Mouse (Mus musculus): ENCODE data around the gene Abl1. TPM values are rescaled to one million over a fixed set of nuclear protein-coding genes. Genes with fewer than 3 reads are reported as not detected.

Gene Abl1
- 48.4 and 53.1 TPM in 2 replicates for polyA plus RNA-seq (2012; ENCODE audit: insufficient read depth, insufficient read length, missing spikeins)

- TF ChIP-seq CTCF (IDR thresholded peaks at IDR 0.05; ENCODE audit: low read depth, low read length) (no peak), POLR2A (IDR thresholded peaks at IDR 0.05; ENCODE audit: borderline replicate concordance, low read depth, low read length) (no peak)
- H3K4me1 ChIP-seq (ENCODE audit: control insufficient read depth, insufficient read depth, low read length), result peaks cover 15% of the 10 kb centered on the region
- peak within 1 kb of the TSS; percentile 72 for H3K4me3 ChIP-seq (ENCODE audit: insufficient read depth, low read length)
- peak within 1 kb of the TSS; percentile 72 for H3K27ac ChIP-seq (ENCODE audit: insufficient read depth, low read depth, low read length)
Observed at GRCm38 (mm10) chr2:31688074-31688925, at the start of gene Abl1. Gene Abl1, plus strand, starts transcription at chr2:31688376.

GRCm38 (mm10) chr2:31638581-31639465 lies 49.4 kb upstream of the Abl1 start:
- no peaks in the 10 kb centered on the region for H3K4me1 ChIP-seq (ENCODE audit: control insufficient read depth, insufficient read depth, low read length)
- no peak overlapping the region for H3K4me3 ChIP-seq (ENCODE audit: insufficient read depth, low read length)
- TF ChIP-seq CTCF (IDR thresholded peaks at IDR 0.05; ENCODE audit: low read depth, low read length) (no peak), POLR2A (IDR thresholded peaks at IDR 0.05; ENCODE audit: borderline replicate concordance, low read depth, low read length) (no peak)
- H3K27ac ChIP-seq (ENCODE audit: insufficient read depth, low read depth, low read length), result no peak overlapping the region

- H3K4me1 ChIP-seq (ENCODE audit: control insufficient read depth, insufficient read depth, low read length), result no peaks in the 10 kb centered on the region
- no peak overlapping the region for H3K27ac ChIP-seq (ENCODE audit: insufficient read depth, low read depth, low read length)
- TF ChIP-seq POLR2A (IDR thresholded peaks at IDR 0.05; ENCODE audit: borderline replicate concordance, low read depth, low read length) (no peak), CTCF (IDR thresholded peaks at IDR 0.05; ENCODE audit: low read depth, low read length) (no peak)
- H3K4me3 ChIP-seq (ENCODE audit: insufficient read depth, low read length), result no peak overlapping the region
Observed at GRCm38 (mm10) chr2:31639466-31639760, 48.8 kb upstream of the Abl1 start.

GRCm38 (mm10) chr2:31639901-31640608 lies 48.1 kb upstream of the Abl1 start, which contains the start of gene Prdm12:
Gene Prdm12, plus strand, starts transcription at chr2:31640037.
- Histone ChIP-seq H3K4me1 (ENCODE audit: control insufficient read depth, insufficient read depth, low read length) (no peaks in the 10 kb centered on the region), H3K4me3 (ENCODE audit: insufficient read depth, low read length) (peak within 1 kb of the TSS; percentile 14; the same call in 1 of the 2 replicates), H3K27ac (ENCODE audit: insufficient read depth, low read depth, low read length) (no peak within 1 kb of the TSS)
- no peak for TF ChIP-seq POLR2A (IDR thresholded peaks at IDR 0.05; ENCODE audit: borderline replicate concordance, low read depth, low read length)
- no peak for TF ChIP-seq CTCF (IDR thresholded peaks at IDR 0.05; ENCODE audit: low read depth, low read length)

- Histone ChIP-seq H3K4me1 (ENCODE audit: control insufficient read depth, insufficient read depth, low read length) (no peaks in the 10 kb centered on the region), H3K27ac (ENCODE audit: insufficient read depth, low read depth, low read length) (no peak overlapping the region), H3K4me3 (ENCODE audit: insufficient read depth, low read length) (peak overlapping the region; percentile 14; the same call in 1 of the 2 replicates)
- no peak for TF ChIP-seq POLR2A (IDR thresholded peaks at IDR 0.05; ENCODE audit: borderline replicate concordance, low read depth, low read length)
- TF ChIP-seq CTCF (IDR thresholded peaks at IDR 0.05; ENCODE audit: low read depth, low read length), result no peak
Observed at GRCm38 (mm10) chr2:31640609-31641507, 47.3 kb upstream of the Abl1 start.

- Histone ChIP-seq H3K27ac (ENCODE audit: insufficient read depth, low read depth, low read length) (no peak overlapping the region), H3K4me1 (ENCODE audit: control insufficient read depth, insufficient read depth, low read length) (no peaks in the 10 kb centered on the region)
- TF ChIP-seq CTCF (IDR thresholded peaks at IDR 0.05; ENCODE audit: low read depth, low read length) (no peak), POLR2A (IDR thresholded peaks at IDR 0.05; ENCODE audit: borderline replicate concordance, low read depth, low read length) (no peak)
Observed at GRCm38 (mm10) chr2:31641508-31641830, 46.7 kb upstream of the Abl1 start.

GRCm38 (mm10) chr2:31641929-31642328 lies 46.2 kb upstream of the Abl1 start:
- Histone ChIP-seq H3K27ac (ENCODE audit: insufficient read depth, low read depth, low read length) (no peak overlapping the region), H3K4me1 (ENCODE audit: control insufficient read depth, insufficient read depth, low read length) (no peaks in the 10 kb centered on the region), H3K4me3 (ENCODE audit: insufficient read depth, low read length) (no peak overlapping the region)
- no peak for TF ChIP-seq POLR2A (IDR thresholded peaks at IDR 0.05; ENCODE audit: borderline replicate concordance, low read depth, low read length)
- TF ChIP-seq CTCF (IDR thresholded peaks at IDR 0.05; ENCODE audit: low read depth, low read length), result no peak

More at GRCm38 (mm10) chr2:31641508-31641830, 46.7 kb upstream of the Abl1 start:
- H3K4me3 ChIP-seq (ENCODE audit: insufficient read depth, low read length), result no peak overlapping the region

- Histone ChIP-seq H3K4me3 (ENCODE audit: insufficient read depth, low read length) (peak overlapping the region; percentile 56), H3K27ac (ENCODE audit: insufficient read depth, low read depth, low read length) (no peak overlapping the region), H3K4me1 (ENCODE audit: control insufficient read depth, insufficient read depth, low read length) (no peaks in the 10 kb centered on the region)
- no peak for TF ChIP-seq POLR2A (IDR thresholded peaks at IDR 0.05; ENCODE audit: borderline replicate concordance, low read depth, low read length)
- no peak for TF ChIP-seq CTCF (IDR thresholded peaks at IDR 0.05; ENCODE audit: low read depth, low read length)
Observed at GRCm38 (mm10) chr2:31653971-31654853, 34.0 kb upstream of the Abl1 start.
